Mouse (Mus musculus) olfactory bulb, adult 2 months (tissue): Measurements from ENCODE around the gene Plagl2.
"Not testable (repeated sequence)": the region's sequence is repeated elsewhere in the genome, so short reads cannot be mapped to it uniquely, and the experiment has no call there.

Source experiments
- CTCF ChIP-seq: fragments of 200-500 bp; IDR thresholded peaks from 2 replicates; pipeline ENCODE4 v1.5.1; 2012; ENCODE audit warnings: low read depth, mild to moderate bottlenecking, low read length, moderate library complexity; ENCODE audit not compliant: insufficient read depth
- POLR2A ChIP-seq: fragments of 200-500 bp; IDR thresholded peaks from 2 replicates; pipeline ENCODE4 v1.6.1; 2012; ENCODE audit warnings: mild to moderate bottlenecking, low read depth, low read length, moderate library complexity; ENCODE audit not compliant: insufficient read depth

- not testable (repeated sequence) for TF ChIP-seq POLR2A, CTCF
Measured at GRCm38 (mm10) chr2:153274200-153274918, 33.1 kb upstream of the Plagl2 start.
